Mouse (Mus musculus) megakaryocyte, embryonic 14.5 days (primary cell): Measurements from ENCODE around the gene Zfp324.

Experiments
- FLI1 ChIP-seq: IDR thresholded peaks from 2 replicates; pipeline ENCODE4 v1.6.1; 2012; ENCODE audit warnings: low read length, inconsistent platforms, mixed read lengths
- GATA1 ChIP-seq: IDR thresholded peaks from 3 replicates; pipeline ENCODE4 v1.6.1; 2012; ENCODE audit warnings: mixed read lengths, low read length, inconsistent platforms, borderline replicate concordance

- TF ChIP-seq GATA1 (no peak), FLI1 (no peak)
These were observed 37.7 kb downstream of the Zfp324 start for GRCm38 (mm10) chr7:13003380-13003779.
